Mouse (Mus musculus) megakaryocyte, embryonic 14.5 days (primary cell): ENCODE measurements around the gene Fars2. TPM values are rescaled to one million over a fixed set of nuclear protein-coding genes. Genes with fewer than 3 reads are reported as not detected.

Source experiments
- H3K27me3 ChIP-seq: replicated peaks from 2 replicates; pipeline ENCODE3; 2012; ENCODE audit warnings: inconsistent platforms
- H3K36me3 ChIP-seq: replicated peaks from 2 replicates; pipeline ENCODE3; 2012; ENCODE audit warnings: low read length, inconsistent platforms, mixed read lengths
- H3K4me1 ChIP-seq: 2 replicates; pipeline ENCODE4 v1.6.1; 2012; ENCODE audit warnings: inconsistent platforms
- H3K4me3 ChIP-seq: replicated peaks from 2 replicates; pipeline ENCODE3; 2012; ENCODE audit warnings: moderate library complexity, mild to moderate bottlenecking, inconsistent platforms
- H3K9me3 ChIP-seq: 2 replicates; pipeline ENCODE4 v1.6.1; 2012; ENCODE audit warnings: inconsistent platforms
- FLI1 ChIP-seq: IDR thresholded peaks from 2 replicates; pipeline ENCODE4 v1.6.1; 2012; ENCODE audit warnings: low read length, inconsistent platforms, mixed read lengths
- GATA1 ChIP-seq: IDR thresholded peaks from 3 replicates; pipeline ENCODE4 v1.6.1; 2012; ENCODE audit warnings: mixed read lengths, low read length, inconsistent platforms, borderline replicate concordance
- polyA plus RNA-seq: library from polyadenylated mRNA; stranded (reverse); fragments of >175 nt; gene quantifications from 2 replicates; pipeline ENCODE4 v1.2.3, GENCODE M21; 2012; ENCODE audit warnings: low replicate concordance; ENCODE audit not compliant: insufficient read depth

Gene Fars2
- polyA plus RNA-seq, 1 experiment = 34.4 TPM

DNA sequence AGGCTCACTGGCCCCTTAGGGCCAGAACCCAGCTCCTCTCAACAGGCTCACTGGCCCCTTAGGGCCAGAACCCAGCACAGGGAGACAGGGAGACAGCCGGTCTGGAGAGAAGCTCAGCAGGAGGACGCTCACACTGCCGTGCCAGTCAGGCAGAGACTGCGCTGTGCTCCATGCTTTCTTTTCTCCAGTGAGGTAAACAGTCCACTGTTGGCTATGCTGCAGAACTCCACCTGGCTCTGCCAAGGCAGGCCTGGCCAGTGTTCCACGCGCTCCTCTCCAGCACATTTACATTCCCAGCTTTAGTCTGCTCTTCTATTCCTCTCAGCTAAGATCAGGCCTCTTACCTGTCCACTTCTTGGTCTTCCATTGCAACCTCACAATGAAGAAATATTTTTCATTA is 11.6 kb upstream of the Fars2 start:
- no peaks in the 10 kb centered on the region for H3K27me3 ChIP-seq
- peaks cover 21% of the 10 kb centered on the region for H3K4me1 ChIP-seq
- TF ChIP-seq GATA1 (no peak), FLI1 (no peak)
- no peaks in the 10 kb centered on the region for H3K9me3 ChIP-seq
- peaks cover 3% of the 10 kb centered on the region for H3K36me3 ChIP-seq
- H3K4me3 ChIP-seq = no peak overlapping the region

DNA sequence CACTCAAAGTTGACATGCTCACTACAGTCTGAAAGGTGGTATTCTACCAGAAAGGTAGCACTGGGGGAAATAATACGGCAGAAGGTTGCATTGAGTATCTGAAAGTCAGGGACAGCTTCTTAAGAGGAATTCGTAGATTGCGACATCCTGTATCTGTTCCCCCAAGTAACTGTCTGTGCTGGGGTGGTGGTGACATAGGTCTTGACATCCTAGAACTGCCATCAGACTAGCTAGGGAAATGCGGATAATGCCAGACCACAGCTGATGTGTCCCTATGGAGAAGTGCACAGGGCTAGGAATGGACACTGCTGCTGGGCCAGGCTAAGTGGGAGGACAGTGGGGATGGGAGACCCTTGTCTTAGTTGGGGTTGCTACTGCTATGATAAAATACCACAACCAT is 8.7 kb upstream of the Fars2 start:
- no peak overlapping the region for H3K4me3 ChIP-seq
- no peak for TF ChIP-seq FLI1
- TF ChIP-seq GATA1 = no peak
- H3K9me3 ChIP-seq = no peaks in the 10 kb centered on the region
- H3K36me3 ChIP-seq = peaks cover 3% of the 10 kb centered on the region
- no peaks in the 10 kb centered on the region for H3K27me3 ChIP-seq
- H3K4me1 ChIP-seq = peaks cover 17% of the 10 kb centered on the region

DNA sequence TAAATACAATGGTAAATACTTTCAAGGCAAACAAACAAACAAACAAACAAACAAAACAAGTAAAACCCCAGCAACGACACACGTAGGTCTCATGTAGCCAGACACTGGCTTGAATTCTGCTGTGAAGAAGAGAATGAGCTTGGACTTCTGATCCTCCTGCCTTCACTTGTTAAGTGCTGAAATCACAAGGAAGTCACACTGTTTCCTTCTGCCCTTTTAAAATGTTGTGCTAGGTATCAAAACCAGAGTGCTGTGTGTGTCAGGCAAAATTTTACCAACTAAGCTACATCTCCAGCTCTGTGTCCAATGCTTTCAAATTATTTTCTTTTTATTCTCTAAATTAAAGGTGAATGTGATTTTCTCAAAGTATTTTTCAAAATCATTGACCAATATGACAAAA is 5.9 kb upstream of the Fars2 start:
- TF ChIP-seq FLI1 (no peak), GATA1 (no peak)
- peaks cover 31% of the 10 kb centered on the region for H3K4me1 ChIP-seq
- H3K27me3 ChIP-seq = no peaks in the 10 kb centered on the region
- peaks cover 3% of the 10 kb centered on the region for H3K36me3 ChIP-seq
- no peaks in the 10 kb centered on the region for H3K9me3 ChIP-seq
- H3K4me3 ChIP-seq = no peak overlapping the region

DNA sequence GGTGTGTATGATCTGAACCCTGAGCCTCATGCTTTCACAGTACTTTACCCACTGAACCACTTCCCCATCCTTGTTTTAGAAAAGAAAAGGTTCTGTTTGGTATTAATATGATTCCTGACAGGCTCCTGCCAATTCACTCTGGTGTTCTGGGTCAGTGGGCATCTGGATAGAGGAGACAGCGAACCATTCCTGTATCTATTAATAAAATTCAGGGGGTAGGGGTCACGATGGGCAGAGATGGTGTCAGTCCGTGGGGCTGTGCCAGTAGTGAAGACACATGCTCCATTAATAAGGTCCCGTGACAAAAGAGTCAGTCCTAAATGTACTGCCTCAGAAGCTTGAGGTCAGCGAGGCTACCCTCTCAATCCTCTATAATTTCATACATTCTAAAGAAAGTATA is 4.0 kb upstream of the Fars2 start:
- Histone ChIP-seq H3K4me1 (peaks cover 27% of the 10 kb centered on the region), H3K9me3 (no peaks in the 10 kb centered on the region), H3K4me3 (no peak overlapping the region), H3K27me3 (no peaks in the 10 kb centered on the region), H3K36me3 (peaks cover 3% of the 10 kb centered on the region)
- no peak for TF ChIP-seq FLI1
- TF ChIP-seq GATA1 = no peak

DNA sequence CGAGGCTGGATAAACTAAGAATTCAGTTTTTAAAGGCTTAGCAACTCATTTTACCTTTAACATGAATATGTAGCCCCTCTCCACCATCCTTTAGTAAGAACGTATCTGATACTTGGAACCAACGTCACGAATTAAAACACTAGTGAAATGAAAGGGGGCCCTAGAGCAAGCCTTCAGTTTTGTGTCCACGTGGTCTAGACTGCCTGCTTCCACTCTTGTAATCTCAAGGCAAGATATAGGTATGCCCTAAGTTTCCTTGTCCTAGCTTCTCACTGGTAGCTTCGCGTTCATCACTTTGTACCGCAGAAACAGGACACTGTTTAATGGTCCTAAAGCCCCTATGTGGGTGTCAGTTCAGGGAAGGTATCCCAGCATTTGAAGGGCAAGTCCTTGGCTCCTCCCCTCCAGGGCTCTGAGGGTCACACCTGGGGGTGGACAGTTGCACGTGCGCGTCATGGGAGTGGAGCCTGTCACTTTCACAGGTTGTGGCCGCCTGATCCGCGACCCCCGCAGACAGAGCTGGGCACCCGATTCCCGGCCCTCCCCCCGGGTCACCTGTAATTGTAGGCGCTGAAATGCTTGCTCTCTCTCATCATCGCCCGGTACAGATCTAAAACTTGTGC is 581 bp upstream of the Fars2 start:
- no peak for TF ChIP-seq FLI1
- no peak for TF ChIP-seq GATA1
- Histone ChIP-seq H3K36me3 (no peaks in the 10 kb centered on the region), H3K27me3 (no peaks in the 10 kb centered on the region), H3K4me1 (peaks cover 33% of the 10 kb centered on the region), H3K4me3 (peak overlapping the region; percentile 97), H3K9me3 (no peaks in the 10 kb centered on the region)

DNA sequence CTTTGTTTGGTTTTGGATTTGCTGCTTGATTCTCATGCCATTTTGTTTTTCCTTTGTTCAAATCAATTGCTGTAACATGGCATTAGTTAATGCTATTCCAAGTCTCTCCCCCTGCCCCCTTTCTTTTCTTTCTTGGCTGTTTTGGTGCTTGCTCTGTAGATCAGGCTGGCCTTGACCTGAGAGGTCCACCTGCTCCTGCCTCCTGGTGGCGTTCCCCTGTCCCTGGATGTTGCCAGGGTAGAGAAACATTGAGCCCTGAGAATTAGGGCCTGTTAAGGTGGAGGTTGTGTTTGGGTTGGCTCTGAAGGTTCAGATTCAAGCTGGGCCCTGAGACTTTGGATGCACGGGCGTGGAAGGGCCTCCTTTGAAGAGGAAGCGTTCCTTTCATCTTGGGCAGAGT is 2.5 kb downstream of the Fars2 start:
- H3K27me3 ChIP-seq = no peaks in the 10 kb centered on the region
- no peak overlapping the region for H3K4me3 ChIP-seq
- peaks cover 6% of the 10 kb centered on the region for H3K36me3 ChIP-seq
- TF ChIP-seq FLI1 = no peak
- no peak for TF ChIP-seq GATA1
- H3K9me3 ChIP-seq = peaks cover 4% of the 10 kb centered on the region; the same call in 1 of the 2 replicates
- H3K4me1 ChIP-seq = peaks cover 37% of the 10 kb centered on the region

DNA sequence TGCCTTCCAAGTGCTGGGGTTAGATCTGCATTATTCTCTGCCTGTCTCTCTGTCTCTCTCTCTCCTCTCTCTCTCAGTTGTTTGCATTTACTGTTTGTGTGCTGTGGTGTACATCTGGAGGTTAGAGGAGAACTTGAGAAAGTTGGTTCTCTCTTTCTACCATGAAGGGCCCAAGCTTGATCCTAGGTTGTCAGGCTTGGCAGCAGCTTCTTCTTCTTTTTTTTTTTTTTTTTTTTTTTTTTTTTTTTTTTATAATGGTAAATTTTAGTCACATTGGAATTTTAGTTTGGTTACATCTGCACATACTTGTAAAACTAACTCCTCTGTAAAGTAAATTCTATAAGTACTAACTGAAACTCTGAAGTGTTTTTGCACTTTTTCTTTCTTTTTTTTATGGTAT is 3.4 kb downstream of the Fars2 start:
- no peak for TF ChIP-seq FLI1
- TF ChIP-seq GATA1 = no peak
- Histone ChIP-seq H3K4me1 (peaks cover 29% of the 10 kb centered on the region), H3K36me3 (peaks cover 6% of the 10 kb centered on the region), H3K9me3 (peaks cover 4% of the 10 kb centered on the region; the same call in 1 of the 2 replicates), H3K27me3 (no peaks in the 10 kb centered on the region), H3K4me3 (no peak overlapping the region)

DNA sequence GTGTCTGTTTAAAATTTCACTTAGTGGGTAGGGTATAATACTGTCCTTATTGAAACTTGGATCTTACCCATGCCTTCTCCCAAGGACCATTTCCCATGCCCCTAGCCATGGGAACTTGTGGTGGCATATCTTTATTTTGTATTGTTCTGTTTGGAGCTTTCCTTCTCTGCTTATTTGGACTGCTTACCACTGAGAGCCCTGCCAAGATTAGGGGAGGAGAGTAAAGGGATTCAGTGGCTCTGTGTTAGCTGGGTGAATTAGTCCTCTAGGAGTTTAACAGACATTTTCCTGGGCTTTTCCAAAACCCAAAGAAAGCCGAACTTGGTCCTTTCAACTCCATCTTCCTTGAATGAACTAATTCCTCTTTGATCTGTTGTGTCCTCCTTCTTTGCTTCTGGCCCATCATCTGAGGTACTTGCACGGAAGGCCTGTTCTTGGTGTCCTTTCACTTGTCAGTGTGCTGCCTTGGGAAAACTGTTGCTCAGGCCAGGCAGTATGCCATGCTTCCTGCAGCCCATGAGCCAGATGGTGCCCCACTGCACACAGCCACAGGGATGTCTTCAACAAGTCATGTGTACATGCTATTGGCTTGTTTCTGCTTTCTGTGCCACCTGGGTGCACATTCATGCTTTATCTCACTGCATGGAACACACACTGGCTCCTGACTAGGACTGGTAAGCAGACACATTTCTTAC is 12.3 kb downstream of the Fars2 start:
- peaks cover 31% of the 10 kb centered on the region for H3K36me3 ChIP-seq
- H3K9me3 ChIP-seq = peaks cover 13% of the 10 kb centered on the region
- TF ChIP-seq GATA1 (no peak), FLI1 (no peak)
- H3K27me3 ChIP-seq = no peaks in the 10 kb centered on the region
- H3K4me3 ChIP-seq = peak overlapping the region; percentile 48
- H3K4me1 ChIP-seq = peaks cover 40% of the 10 kb centered on the region

DNA sequence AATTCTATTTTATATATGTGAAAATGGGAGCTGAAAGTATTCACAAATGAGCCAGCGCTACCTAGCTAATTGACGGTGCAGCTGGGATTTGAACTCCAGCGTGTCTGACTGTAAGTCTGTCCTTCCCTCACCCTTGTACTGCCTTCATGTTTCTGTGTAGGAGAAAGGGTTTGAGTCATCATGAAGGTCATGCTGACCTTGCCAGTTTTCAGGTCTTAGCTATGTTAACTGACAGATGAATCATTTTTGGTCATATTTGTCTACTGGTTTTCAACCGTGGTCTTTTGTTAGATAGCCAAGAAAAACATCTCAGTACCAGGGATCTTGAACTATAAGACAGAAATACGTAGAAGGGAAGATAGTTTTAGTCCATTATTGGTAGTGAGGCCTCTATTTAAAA is 14.2 kb downstream of the Fars2 start:
- H3K9me3 ChIP-seq = peaks cover 13% of the 10 kb centered on the region
- peaks cover 28% of the 10 kb centered on the region for H3K36me3 ChIP-seq
- H3K4me1 ChIP-seq = peaks cover 54% of the 10 kb centered on the region
- H3K4me3 ChIP-seq = no peak overlapping the region
- no peaks in the 10 kb centered on the region for H3K27me3 ChIP-seq
- TF ChIP-seq FLI1 = no peak
- TF ChIP-seq GATA1 = no peak

DNA sequence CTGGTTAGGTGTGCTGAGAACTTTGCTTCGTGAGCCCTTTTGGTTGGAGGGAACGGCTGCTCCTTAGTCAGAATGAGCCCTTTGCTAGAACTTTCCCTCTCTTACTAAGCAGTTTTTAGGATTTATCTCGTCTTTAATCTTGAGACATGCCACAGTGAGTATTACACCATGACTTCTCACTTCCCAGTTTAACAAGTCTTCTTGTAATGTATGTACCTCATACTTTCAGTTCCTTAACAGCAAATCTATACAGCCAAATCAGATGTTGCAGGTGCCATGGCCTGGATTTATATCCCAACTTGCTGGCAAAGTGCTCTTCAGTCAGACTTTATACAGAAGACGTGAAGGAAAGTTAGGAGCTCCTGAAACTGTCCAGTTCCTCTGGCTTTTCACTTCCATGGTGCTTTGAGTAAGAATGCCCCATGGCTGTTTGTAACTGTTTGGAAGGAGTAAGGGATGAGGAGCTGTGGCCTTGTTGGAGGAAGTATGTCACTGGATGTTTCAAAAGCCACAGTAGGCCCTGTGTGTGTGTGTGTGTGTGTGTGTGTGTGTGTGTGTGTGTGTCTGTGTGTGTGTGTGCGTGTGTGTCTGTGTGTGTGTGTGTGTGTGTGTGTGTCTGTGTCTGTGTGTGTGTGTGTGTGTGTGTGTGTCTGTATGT is 14.9 kb downstream of the Fars2 start:
- TF ChIP-seq GATA1 (no peak), FLI1 (no peak)
- peaks cover 54% of the 10 kb centered on the region for H3K4me1 ChIP-seq
- no peak overlapping the region for H3K4me3 ChIP-seq
- H3K27me3 ChIP-seq = no peaks in the 10 kb centered on the region
- H3K36me3 ChIP-seq = peaks cover 22% of the 10 kb centered on the region
- peaks cover 13% of the 10 kb centered on the region for H3K9me3 ChIP-seq
